Mouse (Mus musculus) urinary bladder, postnatal 4 days (tissue): ENCODE data around the gene Ly6g6f.
"Not testable (repeated sequence)": the region's sequence is repeated elsewhere in the genome, so short reads cannot be mapped to it uniquely, and the experiment has no call there.

ENCODE experiments used
- DNase-seq, 2 experiments: peaks; one replicate each; pipeline ENCODE4 v3.0.0; 2021 to 2022; ENCODE audit warnings: low spot score in 2 of 2

Ly6g6f gene

GRCm38 (mm10) chr17:35052271-35052798 is 33.1 kb downstream of the Ly6g6f start:
- DNase-seq = no peak

- DNase-seq = peak; percentile 68 to 69
Observed at GRCm38 (mm10) chr17:35051156-35052086, 34.0 kb downstream of the Ly6g6f start.

GRCm38 (mm10) chr17:35050126-35050750 is 35.2 kb downstream of the Ly6g6f start:
- DNase-seq = peak; percentile 75 to 80

GRCm38 (mm10) chr17:35049561-35050016 is 35.8 kb downstream of the Ly6g6f start, which contains the start of gene Clic1:
Clic1 (plus strand) TSS chr17:35049966.
- peak; percentile 74 to 79 for DNase-seq

GRCm38 (mm10) chr17:35048932-35049440 is 36.4 kb downstream of the Ly6g6f start:
- DNase-seq = no peak

- no peak for DNase-seq
Observed at GRCm38 (mm10) chr17:35048149-35048931, 37.1 kb downstream of the Ly6g6f start.

- DNase-seq = no peak
Observed at GRCm38 (mm10) chr17:35047688-35048087, 37.7 kb downstream of the Ly6g6f start.

- peak; percentile 96 for DNase-seq
Observed at GRCm38 (mm10) chr17:35046681-35047455, 38.5 kb downstream of the Ly6g6f start, which contains the start of gene Msh5. Msh5 (minus strand) TSS chr17:35046745.

- DNase-seq = no peak
Observed at GRCm38 (mm10) chr17:35045807-35046680, 39.4 kb downstream of the Ly6g6f start.

GRCm38 (mm10) chr17:35044904-35045806 is 40.3 kb downstream of the Ly6g6f start:
- no peak for DNase-seq

- DNase-seq = no peak
Observed at GRCm38 (mm10) chr17:35043794-35044193, 41.6 kb downstream of the Ly6g6f start.

GRCm38 (mm10) chr17:35039121-35039873 is 46.1 kb downstream of the Ly6g6f start:
- DNase-seq = no peak

- no peak for DNase-seq
Observed at GRCm38 (mm10) chr17:35034896-35035295, 50.5 kb downstream of the Ly6g6f start.

- not testable (repeated sequence) for DNase-seq
Observed at GRCm38 (mm10) chr17:35033703-35034102, 51.7 kb downstream of the Ly6g6f start.

- no peak for DNase-seq
Observed at GRCm38 (mm10) chr17:35032323-35032870, 53.0 kb downstream of the Ly6g6f start.

- no peak for DNase-seq
Observed at GRCm38 (mm10) chr17:35031880-35032279, 53.5 kb downstream of the Ly6g6f start.

- DNase-seq = no peak
Observed at GRCm38 (mm10) chr17:35031272-35031671, 54.1 kb downstream of the Ly6g6f start.
